Mouse (Mus musculus) olfactory bulb, adult 2 months (tissue): ENCODE results near the gene Megf11.

Source experiments
- CTCF ChIP-seq: fragments of 200-500 bp; IDR thresholded peaks from 2 replicates; pipeline ENCODE4 v1.5.1; 2012; ENCODE audit warnings: low read depth, mild to moderate bottlenecking, low read length, moderate library complexity; ENCODE audit not compliant: insufficient read depth
- POLR2A ChIP-seq: fragments of 200-500 bp; IDR thresholded peaks from 2 replicates; pipeline ENCODE4 v1.6.1; 2012; ENCODE audit warnings: mild to moderate bottlenecking, low read depth, low read length, moderate library complexity; ENCODE audit not compliant: insufficient read depth

GRCm38 (mm10) chr9:64335825-64336224, 49.6 kb upstream of the Megf11 start:
- TF ChIP-seq CTCF = no peak
- no peak for TF ChIP-seq POLR2A
